Mouse (Mus musculus): ENCODE results near the gene Serpina6. TPM values are rescaled to one million over a fixed set of nuclear protein-coding genes. Genes with fewer than 3 reads are reported as not detected.
"Not testable (repeated sequence)": the region's sequence is repeated elsewhere in the genome, so short reads cannot be mapped to it uniquely, and the experiment has no call there.

Serpina6 gene
- polyA plus RNA-seq, 1 experiment from 2014 or later: 0.53 TPM

- DNase-seq (ENCODE audit: low spot score) (no peak), ATAC-seq (ENCODE audit: insufficient number of reproducible peaks, low FRiP score, low TSS enrichment, low read depth) (no peak)
- whole genome bisulfite sequencing: 83% methylated on average over 5 of the region's 5 CpGs
- H3K27ac ChIP-seq (replicated peaks; ENCODE audit: low read depth, low read length): no peak overlapping the region
- no peak overlapping the region for H3K9ac ChIP-seq (ENCODE audit: low read length)
- H3K9me3 ChIP-seq (ENCODE audit: control insufficient read depth, low read length): 0 out of 2 replicates have a peak, but pooled peaks cover 4% of the 10 kb centered on the region
- H3K4me3 ChIP-seq (ENCODE audit: low read depth, low read length): no peak overlapping the region
- no peaks in the 10 kb centered on the region for H3K4me1 ChIP-seq (ENCODE audit: control insufficient read depth, insufficient read depth, low read length)
- no peak overlapping the region for H3K4me2 ChIP-seq (ENCODE audit: low read depth, severe bottlenecking)
- no peaks in the 10 kb centered on the region for H3K36me3 ChIP-seq (ENCODE audit: control insufficient read depth, insufficient read depth, low read length)
- no peaks in the 10 kb centered on the region for H3K27me3 ChIP-seq (ENCODE audit: control insufficient read depth, insufficient read depth, low read length)
These were observed 13.3 kb upstream of the Serpina6 start for GRCm38 (mm10) chr12:103670344-103670743.

DNA sequence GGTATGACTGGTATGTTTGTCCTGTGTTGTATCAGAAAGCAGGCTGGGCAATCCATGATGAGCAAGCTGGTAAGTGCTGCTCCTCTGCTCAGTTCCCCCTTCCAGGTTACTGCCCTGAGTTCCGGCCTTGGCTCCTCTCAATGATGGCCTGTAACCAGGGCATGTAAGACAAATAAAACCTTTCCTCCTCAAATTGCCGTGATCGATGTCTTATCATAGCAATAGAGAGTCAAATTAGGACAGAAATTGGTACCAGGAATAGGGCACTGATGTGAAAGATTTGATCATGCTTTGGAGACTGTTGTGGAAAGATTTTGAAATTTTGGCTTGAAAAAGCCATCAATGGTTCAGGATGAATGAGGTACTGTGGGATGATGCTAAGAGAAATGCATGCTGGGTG is 8.3 kb upstream of the Serpina6 start:
- Histone ChIP-seq H3K9me3 (ENCODE audit: control insufficient read depth, low read length) (0 out of 2 replicates have a peak, but pooled peaks cover 4% of the 10 kb centered on the region), H3K36me3 (ENCODE audit: control insufficient read depth, insufficient read depth, low read length) (no peaks in the 10 kb centered on the region), H3K27me3 (ENCODE audit: control insufficient read depth, insufficient read depth, low read length) (no peaks in the 10 kb centered on the region), H3K4me1 (ENCODE audit: control insufficient read depth, insufficient read depth, low read length) (no peaks in the 10 kb centered on the region), H3K4me2 (ENCODE audit: low read depth, severe bottlenecking) (no peak overlapping the region), H3K4me3 (ENCODE audit: low read depth, low read length) (no peak overlapping the region), H3K9ac (ENCODE audit: low read length) (no peak overlapping the region), H3K27ac (replicated peaks; ENCODE audit: low read depth, low read length) (no peak overlapping the region)
- WGBS: 85% methylated on average over 3 of the region's 3 CpGs
- ATAC-seq (ENCODE audit: insufficient number of reproducible peaks, low FRiP score, low TSS enrichment, low read depth) (no peak), DNase-seq (ENCODE audit: low spot score) (no peak)

- H3K4me3 ChIP-seq (ENCODE audit: low read depth, low read length); DNase-seq (ENCODE audit: low spot score); H3K4me2 ChIP-seq (ENCODE audit: low read depth, severe bottlenecking); H3K9me3 ChIP-seq (ENCODE audit: control insufficient read depth, low read length); H3K9ac ChIP-seq (ENCODE audit: low read length); H3K4me1 ChIP-seq (ENCODE audit: control insufficient read depth, insufficient read depth, low read length); H3K27ac ChIP-seq (replicated peaks; ENCODE audit: low read depth, low read length); H3K27me3 ChIP-seq (ENCODE audit: control insufficient read depth, insufficient read depth, low read length); ATAC-seq (ENCODE audit: insufficient number of reproducible peaks, low FRiP score, low TSS enrichment, low read depth); H3K36me3 ChIP-seq (ENCODE audit: control insufficient read depth, insufficient read depth, low read length): not testable (repeated sequence)
These were observed 5.0 kb upstream of the Serpina6 start for GRCm38 (mm10) chr12:103662053-103662452.

GRCm38 (mm10) chr12:103660076-103660475 is 3.1 kb upstream of the Serpina6 start:
- no peaks in the 10 kb centered on the region for H3K9me3 ChIP-seq (ENCODE audit: control insufficient read depth, low read length)
- no peaks in the 10 kb centered on the region for H3K4me1 ChIP-seq (ENCODE audit: control insufficient read depth, insufficient read depth, low read length)
- ATAC-seq (ENCODE audit: insufficient number of reproducible peaks, low FRiP score, low TSS enrichment, low read depth): no peak
- H3K27me3 ChIP-seq (ENCODE audit: control insufficient read depth, insufficient read depth, low read length): no peaks in the 10 kb centered on the region
- DNase-seq (ENCODE audit: low spot score): no peak
- 83% methylated on average over 5 of the region's 5 CpGs for WGBS
- H3K27ac ChIP-seq (replicated peaks; ENCODE audit: low read depth, low read length): no peak overlapping the region
- H3K9ac ChIP-seq (ENCODE audit: low read length): no peak overlapping the region
- no peak overlapping the region for H3K4me3 ChIP-seq (ENCODE audit: low read depth, low read length)
- no peaks in the 10 kb centered on the region for H3K36me3 ChIP-seq (ENCODE audit: control insufficient read depth, insufficient read depth, low read length)
- H3K4me2 ChIP-seq (ENCODE audit: low read depth, severe bottlenecking): no peak overlapping the region

GRCm38 (mm10) chr12:103659171-103659570 is 2.2 kb upstream of the Serpina6 start:
- H3K4me3 ChIP-seq (ENCODE audit: low read depth, low read length): no peak overlapping the region
- WGBS: 87% methylated on average over 2 of the region's 2 CpGs
- no peak overlapping the region for H3K9ac ChIP-seq (ENCODE audit: low read length)
- H3K36me3 ChIP-seq (ENCODE audit: control insufficient read depth, insufficient read depth, low read length): no peaks in the 10 kb centered on the region
- no peak for ATAC-seq (ENCODE audit: insufficient number of reproducible peaks, low FRiP score, low TSS enrichment, low read depth)
- no peaks in the 10 kb centered on the region for H3K9me3 ChIP-seq (ENCODE audit: control insufficient read depth, low read length)
- DNase-seq (ENCODE audit: low spot score): no peak
- no peak overlapping the region for H3K27ac ChIP-seq (replicated peaks; ENCODE audit: low read depth, low read length)
- no peaks in the 10 kb centered on the region for H3K27me3 ChIP-seq (ENCODE audit: control insufficient read depth, insufficient read depth, low read length)
- H3K4me2 ChIP-seq (ENCODE audit: low read depth, severe bottlenecking): no peak overlapping the region
- H3K4me1 ChIP-seq (ENCODE audit: control insufficient read depth, insufficient read depth, low read length): no peaks in the 10 kb centered on the region

GRCm38 (mm10) chr12:103657991-103658390 is 979 bp upstream of the Serpina6 start:
- no peak for DNase-seq (ENCODE audit: low spot score)
- H3K36me3 ChIP-seq (ENCODE audit: control insufficient read depth, insufficient read depth, low read length): no peaks in the 10 kb centered on the region
- WGBS: 85% methylated on average over 10 of the region's 10 CpGs

DNA sequence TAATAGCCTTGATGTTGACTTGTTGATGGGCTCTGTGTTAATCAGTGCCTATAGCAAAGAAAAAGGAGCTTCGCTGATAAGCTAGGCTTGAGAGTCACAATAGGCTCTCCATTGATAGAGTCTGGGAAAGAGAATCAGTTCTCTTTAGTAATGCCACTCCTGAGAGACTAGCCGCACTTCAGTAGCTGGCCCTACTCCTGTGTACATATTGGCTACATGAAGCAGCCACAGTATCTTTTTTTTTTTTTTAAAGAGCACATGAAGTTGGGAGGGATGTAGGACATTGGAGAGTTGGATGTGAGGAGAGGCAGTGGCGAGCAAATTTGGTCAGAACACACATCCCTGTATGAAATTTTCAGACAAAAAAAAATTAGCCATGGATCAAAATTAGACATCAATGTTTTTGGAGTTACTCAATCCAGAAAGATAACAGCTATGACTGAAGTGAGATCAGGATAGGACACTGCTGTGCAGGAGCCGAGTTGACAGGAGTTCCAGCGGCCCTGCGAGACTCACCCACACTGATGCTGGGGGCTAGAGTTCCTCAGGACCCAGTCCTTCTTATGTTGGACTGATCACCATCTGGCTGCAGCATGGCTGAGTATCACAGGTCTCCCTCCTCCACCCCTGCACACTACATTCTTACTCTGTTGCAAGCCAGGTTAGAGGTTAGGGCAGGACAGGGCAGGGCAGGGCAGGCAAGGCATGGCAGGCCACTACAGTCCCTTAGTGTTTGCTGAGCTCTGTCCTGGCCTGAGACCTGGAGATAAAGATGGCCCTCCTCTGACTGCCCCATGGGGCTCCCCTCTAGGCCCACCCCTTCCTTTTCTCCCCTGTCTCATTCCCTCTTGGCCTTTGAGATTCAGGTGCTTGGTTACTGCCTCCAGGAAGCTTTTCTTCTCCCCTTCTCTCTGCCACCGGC is 1.6 kb downstream of the Serpina6 start:
- no peak overlapping the region for H3K9ac ChIP-seq (ENCODE audit: low read length)
- no peaks in the 10 kb centered on the region for H3K4me1 ChIP-seq (ENCODE audit: control insufficient read depth, insufficient read depth, low read length)
- ATAC-seq (ENCODE audit: insufficient number of reproducible peaks, low FRiP score, low TSS enrichment, low read depth) (no peak), DNase-seq (ENCODE audit: low spot score) (no peak)
- no peak overlapping the region for H3K4me3 ChIP-seq (ENCODE audit: low read depth, low read length)
- 91% methylated on average over 7 of the region's 7 CpGs for WGBS
- H3K27ac ChIP-seq (replicated peaks; ENCODE audit: low read depth, low read length): no peak overlapping the region
- no peaks in the 10 kb centered on the region for H3K27me3 ChIP-seq (ENCODE audit: control insufficient read depth, insufficient read depth, low read length)
- H3K9me3 ChIP-seq (ENCODE audit: control insufficient read depth, low read length): no peaks in the 10 kb centered on the region
- no peaks in the 10 kb centered on the region for H3K36me3 ChIP-seq (ENCODE audit: control insufficient read depth, insufficient read depth, low read length)
- no peak overlapping the region for H3K4me2 ChIP-seq (ENCODE audit: low read depth, severe bottlenecking)

More at GRCm38 (mm10) chr12:103657991-103658390, 979 bp upstream of the Serpina6 start:
- Histone ChIP-seq H3K4me2 (ENCODE audit: low read depth, severe bottlenecking) (no peak overlapping the region), H3K9me3 (ENCODE audit: control insufficient read depth, low read length) (no peaks in the 10 kb centered on the region), H3K27me3 (ENCODE audit: control insufficient read depth, insufficient read depth, low read length) (no peaks in the 10 kb centered on the region), H3K4me1 (ENCODE audit: control insufficient read depth, insufficient read depth, low read length) (no peaks in the 10 kb centered on the region), H3K4me3 (ENCODE audit: low read depth, low read length) (no peak overlapping the region), H3K27ac (replicated peaks; ENCODE audit: low read depth, low read length) (no peak overlapping the region), H3K9ac (ENCODE audit: low read length) (no peak overlapping the region)
- no peak for ATAC-seq (ENCODE audit: insufficient number of reproducible peaks, low FRiP score, low TSS enrichment, low read depth)

GRCm38 (mm10) chr12:103653836-103654235 is 3.2 kb downstream of the Serpina6 start:
- Histone ChIP-seq H3K4me3 (ENCODE audit: low read depth, low read length) (no peak overlapping the region), H3K4me2 (ENCODE audit: low read depth, severe bottlenecking) (no peak overlapping the region), H3K4me1 (ENCODE audit: control insufficient read depth, insufficient read depth, low read length) (no peaks in the 10 kb centered on the region), H3K27me3 (ENCODE audit: control insufficient read depth, insufficient read depth, low read length) (no peaks in the 10 kb centered on the region), H3K9me3 (ENCODE audit: control insufficient read depth, low read length) (no peaks in the 10 kb centered on the region), H3K36me3 (ENCODE audit: control insufficient read depth, insufficient read depth, low read length) (no peaks in the 10 kb centered on the region), H3K9ac (ENCODE audit: low read length) (no peak overlapping the region), H3K27ac (replicated peaks; ENCODE audit: low read depth, low read length) (no peak overlapping the region)
- WGBS: 98% methylated on average over 2 of the region's 2 CpGs
- no peak for ATAC-seq (ENCODE audit: insufficient number of reproducible peaks, low FRiP score, low TSS enrichment, low read depth)
- DNase-seq (ENCODE audit: low spot score): no peak
